Mouse (Mus musculus) lung, postnatal 0 days (tissue): ENCODE results near the gene Sdr42e1.

Experiments used
- CTCF ChIP-seq: IDR thresholded peaks from 2 replicates; pipeline ENCODE4 v1.5.1; 2016; ENCODE audit warnings: antibody characterized with exemption, mild to moderate bottlenecking
- EP300 ChIP-seq: IDR thresholded peaks from 2 replicates; pipeline ENCODE4 v1.6.1; 2016; ENCODE audit warnings: antibody characterized with exemption, mild to moderate bottlenecking, control low read depth

DNA sequence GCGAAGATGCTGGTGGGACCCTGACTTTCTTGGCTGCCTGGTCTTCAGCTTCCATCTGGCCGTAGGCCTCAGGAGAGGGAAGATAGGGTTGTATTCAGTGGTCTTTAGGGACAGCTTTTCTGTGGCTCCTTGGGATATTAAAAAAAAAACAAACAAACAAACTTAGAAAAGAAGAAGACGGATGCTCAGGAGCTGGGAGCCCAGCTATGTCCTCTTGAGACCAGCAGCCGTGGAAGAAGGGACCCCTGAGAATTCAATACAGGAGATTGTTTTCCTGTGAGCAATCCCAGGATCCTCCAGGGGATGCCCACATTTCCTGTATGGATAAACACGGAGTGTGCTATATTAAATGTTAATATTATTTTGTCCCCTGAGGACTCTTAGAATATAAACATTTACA is 1.7 kb upstream of the Sdr42e1 start:
- TF ChIP-seq EP300 (no peak), CTCF (no peak)
